Mouse (Mus musculus) midbrain, embryonic 14.5 days (tissue): ENCODE results near the gene Ndfip2. TPM values are rescaled to one million over a fixed set of nuclear protein-coding genes. Genes with fewer than 3 reads are reported as not detected.

ENCODE experiments used
- ATAC-seq: fragments of 200-750 bp; cut with Nextera tagmentation; 2 replicates; pipeline ENCODE4 v1.8.0; 2017; ENCODE audit warnings: moderate number of reproducible peaks, moderate library complexity; ENCODE audit not compliant: low FRiP score, low TSS enrichment
- DNase-seq: peaks from one replicate; pipeline ENCODE4 v3.0.0-alpha.2; 2015
- H3K27ac ChIP-seq: fragments of 300-500 bp; sonication (generic); replicated peaks from 2 replicates; pipeline ENCODE4 v1.5.1; 2014; ENCODE audit warnings: mild to moderate bottlenecking, low read depth, low read length, moderate library complexity
- H3K27me3 ChIP-seq: fragments of 300-500 bp; sonication (generic); 2 replicates; pipeline ENCODE4 v1.6.1; 2014; ENCODE audit warnings: low read length, control low read depth, mixed read lengths; ENCODE audit not compliant: control insufficient read depth, insufficient read depth
- H3K36me3 ChIP-seq: fragments of 300-500 bp; sonication (generic); 2 replicates; pipeline ENCODE4 v1.6.1; 2014; ENCODE audit warnings: low read length, control low read depth; ENCODE audit not compliant: control insufficient read depth, insufficient read depth
- H3K4me1 ChIP-seq: fragments of 300-500 bp; sonication (generic); 2 replicates; pipeline ENCODE4 v1.6.1; 2014; ENCODE audit warnings: mild to moderate bottlenecking, antibody characterized with exemption, low read length, control low read depth; ENCODE audit not compliant: control insufficient read depth, insufficient read depth
- H3K4me2 ChIP-seq: fragments of 300-500 bp; sonication (generic); 2 replicates; pipeline ENCODE4 v1.6.1; 2014; ENCODE audit warnings: mild to moderate bottlenecking, low read length, moderate library complexity
- H3K4me3 ChIP-seq: fragments of 300-500 bp; sonication (generic); replicated peaks from 2 replicates; pipeline ENCODE4 v1.5.1; 2014; ENCODE audit warnings: low read depth, low read length
- H3K9ac ChIP-seq: fragments of 300-500 bp; sonication (generic); replicated peaks from 2 replicates; pipeline ENCODE4 v1.6.1; 2014; ENCODE audit warnings: mild to moderate bottlenecking, low read length, moderate library complexity
- H3K9me3 ChIP-seq: fragments of 300-500 bp; sonication (generic); 2 replicates; pipeline ENCODE4 v1.6.1; 2016; ENCODE audit warnings: low read length, control low read depth, mixed read lengths; ENCODE audit not compliant: control insufficient read depth
- WGBS: fragments of 180-500 bp; shearing (Covaris S2); extraction: QIAGEN DNeasy Blood & Tissue Kit; methylation state at CpG from one replicate; pipeline ENCODE4 v1.1.7; 2014; 5-methylcytosine and 5-hydroxymethylcytosine counted together
- polyA plus RNA-seq: library from polyadenylated mRNA; unstranded; fragments of >200 nt; fragmentation: Nextera tagmentation; extraction: Ambion mirVana; gene quantifications from 2 replicates; pipeline ENCODE4 v1.2.1, GENCODE M21; 2014

Ndfip2 gene
- 127 and 128 TPM in 2 replicates for polyA plus RNA-seq

- H3K27me3 ChIP-seq = no peaks in the 10 kb centered on the region
- peak within 1 kb of the TSS; percentile 98 for H3K9ac ChIP-seq
- under 1% methylated on average over 64 of the region's 70 CpGs for WGBS
- peaks cover 9% of the 10 kb centered on the region; the same call in 1 of the 2 replicates for H3K4me1 ChIP-seq
- peak within 1 kb of the TSS; percentile 60 for H3K4me2 ChIP-seq
- H3K9me3 ChIP-seq = no peaks in the 10 kb centered on the region
- no peaks in the 10 kb centered on the region for H3K36me3 ChIP-seq
- H3K4me3 ChIP-seq = peak within 1 kb of the TSS; percentile 95
- DNase-seq (peak; percentile 96), ATAC-seq (peak; percentile 97)
- peak within 1 kb of the TSS; percentile 95 for H3K27ac ChIP-seq
These were observed at the start of gene Ndfip2 for GRCm38 (mm10) chr14:105258379-105259034. Gene Ndfip2, plus strand, starts transcription at chr14:105258573.

DNA sequence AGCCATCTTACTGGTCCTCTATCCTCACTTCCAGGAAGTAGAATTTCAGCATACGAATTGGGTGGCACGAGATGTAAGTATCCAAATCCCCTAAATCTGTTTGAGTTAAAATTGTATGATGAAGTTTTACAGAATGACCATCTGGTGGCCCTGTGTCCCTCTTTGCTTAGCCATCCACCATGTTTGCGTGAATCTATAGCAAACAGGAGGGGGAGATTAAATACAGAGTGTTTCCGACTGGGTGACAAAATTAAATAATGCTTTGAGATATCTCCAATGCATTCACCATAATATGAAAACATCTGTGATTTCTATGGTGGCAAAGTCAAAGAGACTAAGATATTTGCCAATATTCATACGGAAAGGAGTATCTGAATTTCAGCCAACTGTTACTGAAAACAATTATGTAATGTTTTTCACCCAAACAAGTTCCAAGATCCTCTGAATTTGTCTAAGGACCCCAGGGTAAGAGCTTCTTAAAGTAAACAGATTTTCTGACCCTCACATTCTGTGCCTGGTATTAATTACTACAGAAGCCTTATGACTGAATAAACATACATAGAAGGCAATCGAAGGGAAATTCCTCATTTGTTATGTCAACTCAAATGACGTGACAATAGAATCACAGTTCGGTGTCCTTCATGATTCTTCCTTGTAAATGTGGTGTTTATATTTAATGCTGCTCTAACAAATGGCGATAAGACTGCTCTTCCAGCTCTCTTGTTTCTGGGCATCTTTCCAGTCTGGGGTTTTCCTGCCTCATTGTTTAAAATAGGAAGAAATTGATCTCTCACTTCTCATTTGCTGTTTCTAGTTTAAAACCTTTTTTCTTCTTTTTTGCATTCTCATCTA is 38.6 kb upstream of the Ndfip2 start:
- no peaks in the 10 kb centered on the region for H3K9me3 ChIP-seq
- H3K27me3 ChIP-seq = no peaks in the 10 kb centered on the region
- WGBS = 91% methylated on average over 9 of the region's 9 CpGs
- H3K9ac ChIP-seq = no peak overlapping the region
- no peaks in the 10 kb centered on the region for H3K4me1 ChIP-seq
- no peak for DNase-seq
- no peak overlapping the region for H3K4me2 ChIP-seq
- no peak for ATAC-seq
- no peak overlapping the region for H3K27ac ChIP-seq
- no peak overlapping the region for H3K4me3 ChIP-seq
- H3K36me3 ChIP-seq = no peaks in the 10 kb centered on the region

DNA sequence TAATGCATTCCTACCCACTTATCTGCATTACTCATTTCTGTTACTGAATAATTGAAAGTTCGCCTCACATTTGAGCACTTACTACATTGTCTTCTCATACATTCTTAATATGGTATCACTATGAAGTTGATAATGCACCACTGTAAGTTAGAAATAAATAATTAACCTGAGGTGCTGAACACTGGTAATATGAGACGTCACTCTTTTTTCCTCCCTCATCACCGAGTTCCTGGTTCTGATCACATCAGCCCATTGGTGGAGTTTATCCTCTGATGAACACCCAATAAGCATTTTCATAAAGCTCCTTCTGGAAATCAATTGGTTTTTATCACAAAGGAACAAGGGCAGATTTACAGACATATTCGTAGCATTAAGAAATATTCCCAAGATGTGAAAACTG is 36.1 kb upstream of the Ndfip2 start:
- ATAC-seq (no peak), DNase-seq (no peak)
- H3K4me2 ChIP-seq = no peak overlapping the region
- no peak overlapping the region for H3K4me3 ChIP-seq
- H3K36me3 ChIP-seq = no peaks in the 10 kb centered on the region
- no peaks in the 10 kb centered on the region for H3K9me3 ChIP-seq
- H3K27me3 ChIP-seq = no peaks in the 10 kb centered on the region
- no peaks in the 10 kb centered on the region for H3K4me1 ChIP-seq
- WGBS = 86% methylated on average over 4 of the region's 4 CpGs
- no peak overlapping the region for H3K27ac ChIP-seq
- no peak overlapping the region for H3K9ac ChIP-seq

GRCm38 (mm10) chr14:105225790-105226189 is 32.6 kb upstream of the Ndfip2 start:
- Histone ChIP-seq H3K9ac (no peak overlapping the region), H3K4me1 (no peaks in the 10 kb centered on the region), H3K4me3 (no peak overlapping the region), H3K9me3 (no peaks in the 10 kb centered on the region), H3K27ac (no peak overlapping the region), H3K4me2 (no peak overlapping the region), H3K27me3 (no peaks in the 10 kb centered on the region), H3K36me3 (no peaks in the 10 kb centered on the region)
- no peak for DNase-seq
- WGBS = 93% methylated on average over 4 of the region's 4 CpGs
- no peak for ATAC-seq

DNA sequence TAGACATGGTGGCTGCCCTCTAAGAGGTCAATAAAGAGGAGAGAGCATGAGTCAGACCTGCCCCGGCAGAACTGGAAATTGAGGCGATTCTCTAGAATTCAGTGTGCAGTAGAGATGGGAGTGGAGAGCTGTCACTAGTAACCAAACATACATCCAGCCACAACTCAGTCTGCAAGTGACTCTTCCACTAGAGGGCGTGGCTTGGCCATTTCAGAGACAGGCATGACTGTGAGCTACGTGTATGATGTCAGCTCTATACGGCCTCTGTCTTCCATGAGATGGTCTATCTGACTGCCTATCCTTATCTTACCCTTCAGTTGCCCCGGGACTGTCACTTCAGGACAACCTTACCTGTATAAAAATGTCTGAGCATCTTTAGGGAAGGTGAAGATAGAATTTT is 26.0 kb upstream of the Ndfip2 start:
- WGBS = 50% methylated on average over 6 of the region's 6 CpGs
- DNase-seq (peak; percentile 44), ATAC-seq (no peak)
- H3K9me3 ChIP-seq = no peaks in the 10 kb centered on the region
- no peaks in the 10 kb centered on the region for H3K27me3 ChIP-seq
- H3K27ac ChIP-seq = no peak overlapping the region
- H3K36me3 ChIP-seq = no peaks in the 10 kb centered on the region
- H3K4me2 ChIP-seq = no peak overlapping the region
- H3K4me1 ChIP-seq = no peaks in the 10 kb centered on the region
- no peak overlapping the region for H3K4me3 ChIP-seq
- no peak overlapping the region for H3K9ac ChIP-seq

- no peak for ATAC-seq
- 70% methylated on average over 4 of the region's 4 CpGs for WGBS
These were observed 21.8 kb upstream of the Ndfip2 start for GRCm38 (mm10) chr14:105236596-105236995.

DNA sequence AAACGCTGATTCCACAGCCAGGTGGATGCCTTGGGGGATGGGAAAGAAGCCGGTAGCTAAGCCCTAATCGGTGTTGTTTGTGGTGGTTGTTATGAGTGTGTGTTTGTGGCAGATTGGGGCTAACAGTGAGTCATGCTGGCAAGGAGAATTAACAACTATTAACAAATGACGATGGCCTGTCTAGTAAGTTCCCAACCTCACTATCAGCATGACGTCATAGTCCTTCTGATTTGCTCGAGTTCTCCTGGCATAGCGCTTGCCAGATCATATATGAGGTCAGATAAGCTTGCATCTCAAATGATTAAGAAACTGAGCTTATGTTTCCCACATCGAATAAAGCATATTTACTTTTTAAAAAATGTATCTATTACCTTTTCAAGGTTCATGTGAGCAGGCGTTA is 20.6 kb upstream of the Ndfip2 start:
- Histone ChIP-seq H3K4me2 (no peak overlapping the region), H3K36me3 (no peaks in the 10 kb centered on the region), H3K4me3 (no peak overlapping the region), H3K4me1 (no peaks in the 10 kb centered on the region), H3K27ac (no peak overlapping the region), H3K27me3 (no peaks in the 10 kb centered on the region), H3K9me3 (no peaks in the 10 kb centered on the region), H3K9ac (no peak overlapping the region)
- WGBS = 89% methylated on average over 9 of the region's 9 CpGs
- no peak for ATAC-seq
- DNase-seq = no peak

More at GRCm38 (mm10) chr14:105236596-105236995, 21.8 kb upstream of the Ndfip2 start:
- Histone ChIP-seq H3K27ac (no peak overlapping the region), H3K27me3 (no peaks in the 10 kb centered on the region), H3K9ac (no peak overlapping the region), H3K4me1 (no peaks in the 10 kb centered on the region), H3K36me3 (no peaks in the 10 kb centered on the region), H3K9me3 (no peaks in the 10 kb centered on the region), H3K4me2 (no peak overlapping the region), H3K4me3 (no peak overlapping the region)
- DNase-seq = no peak

GRCm38 (mm10) chr14:105238450-105239038 is 19.8 kb upstream of the Ndfip2 start:
- WGBS = 83% methylated on average over 5 of the region's 5 CpGs
- no peaks in the 10 kb centered on the region for H3K4me1 ChIP-seq

More at GRCm38 (mm10) chr14:105238450-105239038, 19.8 kb upstream of the Ndfip2 start:
- no peak overlapping the region for H3K4me3 ChIP-seq
- no peaks in the 10 kb centered on the region for H3K27me3 ChIP-seq
- DNase-seq (no peak), ATAC-seq (no peak)
- no peaks in the 10 kb centered on the region for H3K9me3 ChIP-seq
- no peaks in the 10 kb centered on the region for H3K36me3 ChIP-seq
- H3K4me2 ChIP-seq = no peak overlapping the region
- no peak overlapping the region for H3K27ac ChIP-seq
- no peak overlapping the region for H3K9ac ChIP-seq
